Mouse (Mus musculus) kidney, adult 2 months (tissue): ENCODE data around the gene Trp53i11. TPM values are rescaled to one million over a fixed set of nuclear protein-coding genes. Genes with fewer than 3 reads are reported as not detected.

Experiments
- DNase-seq: peaks from one replicate; pipeline ENCODE4 v3.0.0; 2021
- H3K27ac ChIP-seq: fragments of 200-500 bp; 2 replicates; pipeline ENCODE4 v1.5.1; 2012; ENCODE audit warnings: low read depth, low read length, control low read depth, inconsistent platforms; ENCODE audit not compliant: insufficient read depth
- H3K27me3 ChIP-seq: fragments of 200-500 bp; replicated peaks from 2 replicates; pipeline ENCODE4 v1.6.1; 2012; ENCODE audit warnings: mild to moderate bottlenecking, moderate library complexity, low read length, inconsistent platforms; ENCODE audit not compliant: control insufficient read depth, insufficient read depth
- H3K36me3 ChIP-seq: fragments of 200-500 bp; 2 replicates; pipeline ENCODE4 v1.6.1; 2012; ENCODE audit warnings: mild to moderate bottlenecking, moderate library complexity, low read length, inconsistent platforms; ENCODE audit not compliant: control insufficient read depth, insufficient read depth
- H3K4me1 ChIP-seq: fragments of 200-500 bp; 2 replicates; pipeline ENCODE4 v1.6.1; 2011; ENCODE audit warnings: low read length; ENCODE audit not compliant: control insufficient read depth, insufficient read depth
- H3K4me3 ChIP-seq: fragments of 200-500 bp; 2 replicates; pipeline ENCODE4 v1.5.1; 2011; ENCODE audit warnings: mild to moderate bottlenecking, low read depth, low read length, control low read depth; ENCODE audit not compliant: insufficient read depth
- CTCF ChIP-seq: fragments of 200-500 bp; conservative IDR thresholded peaks from 2 replicates; pipeline ENCODE4 v1.5.1; 2011; ENCODE audit warnings: low read depth, mild to moderate bottlenecking, control low read depth, low read length, moderate library complexity, mixed read lengths; ENCODE audit not compliant: insufficient read depth, insufficient read length
- POLR2A ChIP-seq: fragments of 200-500 bp; IDR thresholded peaks from one replicate; pipeline ENCODE4 v1.6.1; 2011; ENCODE audit warnings: low read depth, low read length, control low read depth
- WGBS: fragments of 180-500 bp; shearing (Covaris S2); methylation state at CpG from one replicate; pipeline ENCODE4 v1.1.7; 2018; 5-methylcytosine and 5-hydroxymethylcytosine counted together
- polyA plus RNA-seq: library from polyadenylated mRNA; depleted of rRNA; stranded (reverse); fragments of >200 nt; gene quantifications from 2 replicates; pipeline ENCODE4 v1.2.3, GENCODE M21; 2012

Trp53i11 gene
- polyA plus RNA-seq, 1 experiment: 18.3 TPM

DNA sequence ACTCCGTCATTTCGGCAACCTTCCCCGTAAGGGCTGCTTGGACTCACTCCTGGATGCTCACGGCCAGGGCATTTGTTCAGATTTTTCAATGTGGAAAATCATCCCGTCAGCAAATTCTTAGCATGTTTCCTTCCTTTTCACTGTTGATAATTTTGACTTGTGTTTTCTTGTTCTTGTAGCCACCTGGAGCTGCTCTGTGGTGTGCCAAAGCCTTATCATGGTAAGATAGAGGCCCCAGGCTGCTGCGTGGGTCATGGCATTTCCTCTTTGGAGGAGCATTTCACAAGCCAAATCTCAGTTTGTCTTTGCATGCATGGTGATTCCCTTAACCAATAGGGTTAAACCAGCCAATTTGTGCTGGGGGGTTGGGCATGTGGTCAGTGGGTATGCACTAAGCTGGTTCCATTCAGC, 35.2 kb upstream of the Trp53i11 start:
- WGBS: 67% methylated on average over 6 of the region's 6 CpGs
- no peak overlapping the region for H3K4me3 ChIP-seq
- DNase-seq: no peak
- no peak overlapping the region for H3K27ac ChIP-seq
- TF ChIP-seq POLR2A (no peak), CTCF (no peak)
- no peaks in the 10 kb centered on the region for H3K36me3 ChIP-seq
- no peaks in the 10 kb centered on the region for H3K27me3 ChIP-seq
- no peaks in the 10 kb centered on the region for H3K4me1 ChIP-seq

DNA sequence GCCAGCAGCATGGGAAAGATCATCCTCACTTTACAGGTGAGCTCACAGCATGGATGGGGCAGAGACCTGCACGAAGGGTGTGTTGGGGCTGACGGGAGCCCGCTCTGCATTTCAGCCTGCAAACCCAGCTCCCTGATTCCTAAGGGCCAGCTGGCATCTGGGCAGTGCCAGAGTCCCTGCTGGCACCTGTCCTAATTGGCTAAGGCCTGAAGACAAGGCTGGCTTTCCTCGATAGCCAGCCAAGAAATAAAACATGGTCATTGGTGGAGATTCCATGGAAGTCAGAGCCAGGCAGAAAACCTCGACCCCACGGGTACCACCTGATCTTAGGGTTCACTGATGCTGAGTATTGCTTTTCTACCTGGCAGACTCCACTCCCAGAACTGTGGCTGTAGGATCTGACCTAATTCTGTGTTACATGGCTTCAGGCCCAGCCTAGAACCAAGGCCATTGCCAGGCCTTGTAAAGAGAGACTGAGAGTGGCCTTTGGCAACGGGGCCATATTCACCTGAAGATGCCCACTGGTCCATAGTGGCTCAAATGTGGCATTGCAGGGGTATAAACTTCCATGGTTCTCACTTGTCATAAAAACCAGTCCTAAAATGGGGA, 34.4 kb upstream of the Trp53i11 start:
- no peak for TF ChIP-seq POLR2A
- H3K27ac ChIP-seq: no peak overlapping the region
- no peaks in the 10 kb centered on the region for H3K27me3 ChIP-seq
- 78% methylated on average over 7 of the region's 7 CpGs for WGBS
- no peak for DNase-seq
- H3K36me3 ChIP-seq: no peaks in the 10 kb centered on the region
- H3K4me3 ChIP-seq: no peak overlapping the region
- H3K4me1 ChIP-seq: no peaks in the 10 kb centered on the region

DNA sequence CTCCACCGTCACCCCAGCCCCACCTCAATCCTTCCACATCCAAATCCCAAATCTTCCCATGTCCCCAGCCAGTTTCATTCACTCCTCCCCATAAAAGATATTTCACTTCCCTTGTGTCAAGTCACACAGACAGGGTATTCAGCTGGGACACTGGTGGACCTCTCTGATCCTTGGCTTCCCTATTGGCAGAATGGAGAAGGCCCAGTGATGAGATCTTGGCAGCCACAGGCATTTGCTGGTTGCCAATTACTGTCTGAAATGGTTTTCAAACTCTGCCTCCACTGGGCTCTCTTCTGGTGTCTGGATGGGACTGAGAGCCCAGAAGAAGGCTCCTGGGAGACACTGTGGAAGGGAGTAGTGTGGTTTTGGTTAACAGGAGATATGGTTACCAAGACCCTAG, 33.5 kb upstream of the Trp53i11 start:
- DNase-seq: no peak
- Histone ChIP-seq H3K27me3 (no peaks in the 10 kb centered on the region), H3K4me1 (no peaks in the 10 kb centered on the region), H3K36me3 (no peaks in the 10 kb centered on the region), H3K4me3 (no peak overlapping the region), H3K27ac (no peak overlapping the region)
- WGBS: 96% methylated on average over 1 of the region's 1 CpGs
- TF ChIP-seq POLR2A (no peak), CTCF (no peak)

DNA sequence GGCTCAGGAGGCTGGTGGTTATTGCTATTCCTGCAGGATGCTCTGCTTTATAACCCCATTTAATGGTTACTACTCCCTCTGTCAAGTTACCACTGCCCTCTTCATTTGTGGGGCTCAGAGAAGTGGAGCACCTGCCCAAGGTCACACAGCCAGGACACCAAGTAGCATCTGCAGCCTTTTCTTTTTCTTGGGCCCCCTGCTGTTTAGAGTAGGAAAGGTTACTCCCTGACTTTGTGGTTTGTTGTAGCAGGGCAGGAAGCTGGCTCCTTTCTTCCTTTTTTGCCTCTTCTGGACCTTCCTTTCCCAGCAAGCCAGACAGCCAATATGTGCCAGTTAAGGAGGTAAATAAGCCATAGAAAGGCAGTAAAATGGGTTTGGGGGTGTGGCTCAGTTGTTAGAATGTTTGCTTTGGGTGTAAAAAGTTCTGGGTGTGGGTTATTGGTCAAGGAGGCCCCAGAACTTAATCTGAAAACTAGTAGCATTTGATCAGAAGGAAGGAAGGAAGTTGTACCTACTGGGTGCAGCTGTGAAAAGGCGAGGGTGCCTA, 32.8 kb upstream of the Trp53i11 start:
- TF ChIP-seq POLR2A: no peak
- TF ChIP-seq CTCF: no peak
- DNase-seq: no peak
- no peak overlapping the region for H3K27ac ChIP-seq
- H3K4me3 ChIP-seq: no peak overlapping the region
- no peaks in the 10 kb centered on the region for H3K36me3 ChIP-seq
- no peaks in the 10 kb centered on the region for H3K4me1 ChIP-seq
- H3K27me3 ChIP-seq: no peaks in the 10 kb centered on the region
- WGBS: 89% methylated on average over 1 of the region's 1 CpGs

DNA sequence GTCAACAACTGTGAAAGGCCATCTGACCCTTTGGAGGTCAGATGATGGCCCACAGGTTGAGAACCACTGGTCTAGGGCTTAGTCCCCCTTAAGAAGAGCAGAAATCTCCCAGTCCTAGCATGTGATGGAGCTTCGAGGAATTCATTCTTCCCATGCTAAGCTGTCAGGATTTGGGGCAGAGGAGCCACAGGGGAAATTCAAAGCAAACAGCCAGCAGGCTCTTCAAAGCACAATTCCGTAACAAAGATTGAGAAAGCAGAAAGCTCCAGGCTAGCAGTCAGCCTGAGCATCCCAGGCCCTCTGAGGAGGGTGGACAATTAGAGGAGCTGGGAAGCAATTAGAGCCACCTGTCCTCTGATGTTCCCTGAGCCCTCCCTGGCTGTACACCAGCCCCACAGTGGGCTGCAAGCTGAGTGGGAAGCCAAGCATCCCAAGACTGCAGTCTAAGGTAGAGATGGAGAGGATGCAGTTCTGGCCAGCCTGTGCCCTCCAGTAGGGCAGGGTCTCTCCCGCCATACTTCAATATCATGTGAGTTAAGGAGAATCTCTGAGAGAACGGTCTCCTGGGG, 26.8 kb upstream of the Trp53i11 start:
- H3K4me3 ChIP-seq: no peak overlapping the region
- WGBS: 97% methylated on average over 4 of the region's 4 CpGs
- H3K36me3 ChIP-seq: no peaks in the 10 kb centered on the region
- no peak for TF ChIP-seq CTCF
- no peak for DNase-seq
- H3K27ac ChIP-seq: no peak overlapping the region
- no peaks in the 10 kb centered on the region for H3K27me3 ChIP-seq
- H3K4me1 ChIP-seq: no peaks in the 10 kb centered on the region

DNA sequence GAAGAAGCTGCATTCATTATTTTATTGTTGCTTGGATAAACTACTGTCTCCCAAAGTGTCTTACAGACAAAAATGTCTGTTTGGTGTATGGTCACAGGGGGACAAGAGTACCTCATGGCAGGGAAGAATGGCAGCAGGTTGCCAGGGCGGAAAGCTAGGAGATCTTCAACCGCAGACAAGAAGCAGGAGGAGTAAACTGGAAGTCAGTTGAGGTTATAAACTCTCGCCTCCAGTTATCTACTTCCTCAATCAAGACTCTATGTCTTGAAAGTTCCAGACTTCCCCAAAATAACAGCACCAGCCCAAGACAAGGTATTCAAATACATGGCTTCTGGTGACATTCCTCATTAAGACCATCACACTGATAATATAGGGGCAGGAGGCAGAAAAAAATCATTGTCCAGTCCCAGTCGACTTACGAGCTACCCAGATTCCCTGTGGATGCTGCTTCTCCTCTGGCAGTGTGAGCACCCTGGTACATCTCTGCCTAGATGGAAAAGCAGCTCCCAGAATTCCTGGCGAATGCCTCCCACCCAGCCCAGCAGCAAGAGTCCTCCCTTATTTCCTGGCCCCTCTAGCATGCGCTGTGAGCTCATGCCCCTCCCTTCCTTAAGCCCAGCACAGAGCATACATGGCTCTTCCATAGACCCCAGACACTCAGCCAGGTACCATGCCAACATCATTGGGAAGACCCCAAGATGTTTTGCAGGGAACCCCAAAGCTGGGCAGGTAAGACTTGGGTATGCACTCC, 25.3 kb upstream of the Trp53i11 start:
- TF ChIP-seq CTCF: no peak
- no peak for TF ChIP-seq POLR2A
- H3K4me3 ChIP-seq: no peak overlapping the region
- WGBS: 63% methylated on average over 7 of the region's 7 CpGs
- no peak for DNase-seq
- no peak overlapping the region for H3K27ac ChIP-seq
- no peaks in the 10 kb centered on the region for H3K27me3 ChIP-seq
- H3K36me3 ChIP-seq: no peaks in the 10 kb centered on the region
- H3K4me1 ChIP-seq: no peaks in the 10 kb centered on the region

DNA sequence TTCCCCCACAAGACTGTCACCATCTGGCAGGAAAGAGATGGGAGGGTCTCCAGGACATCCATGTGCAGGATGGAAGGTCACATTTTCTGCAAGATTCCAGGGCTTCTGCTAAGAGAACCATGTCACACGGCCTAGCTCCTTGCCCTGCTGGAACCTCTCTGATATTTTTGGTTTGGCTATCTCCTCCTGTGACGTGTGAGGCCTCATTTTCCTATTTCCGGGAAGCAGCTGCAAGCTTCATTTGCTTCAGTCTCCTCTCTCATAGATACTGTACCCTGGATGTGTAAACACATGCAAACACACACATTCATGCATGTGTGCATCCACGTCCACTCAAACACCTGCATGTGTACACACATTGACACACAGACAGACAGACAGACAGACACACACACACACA, 24.6 kb upstream of the Trp53i11 start:
- Histone ChIP-seq H3K27me3 (no peaks in the 10 kb centered on the region), H3K4me1 (no peaks in the 10 kb centered on the region), H3K36me3 (no peaks in the 10 kb centered on the region), H3K27ac (no peak overlapping the region), H3K4me3 (no peak overlapping the region)
- 81% methylated on average over 4 of the region's 4 CpGs for WGBS
- DNase-seq: peak; percentile 23
- no peak for TF ChIP-seq POLR2A
